Mouse (Mus musculus): ENCODE results near the gene Setx.

DNA sequence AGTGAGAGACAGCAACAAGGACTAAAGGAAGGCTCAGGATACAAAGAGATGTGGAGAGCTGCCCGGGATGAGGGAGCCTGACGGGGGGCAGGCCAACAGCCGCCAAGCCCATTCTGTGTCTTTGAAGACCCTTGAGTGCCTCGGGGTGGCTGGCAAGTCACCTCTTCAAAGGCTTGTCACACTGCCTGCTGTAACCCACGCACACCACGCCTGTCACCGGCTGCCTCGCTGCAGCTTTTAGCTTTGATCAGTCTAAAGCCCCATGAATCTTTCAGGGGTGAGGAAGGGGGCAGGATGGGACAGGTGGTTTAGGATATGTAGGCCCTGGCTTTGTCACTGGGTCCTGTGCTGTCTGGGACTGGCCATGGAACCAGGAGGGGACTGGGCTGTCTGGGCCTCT lies 82.2 kb downstream of the Setx start:
- TF ChIP-seq CTCF (IDR thresholded peaks at IDR 0.05; ENCODE audit: control insufficient read depth, insufficient read depth, low read length) (no peak), POLR2A (IDR thresholded peaks at IDR 0.05; ENCODE audit: borderline replicate concordance, control insufficient read depth, low read depth, low read length) (no peak)
